Mouse (Mus musculus) myocyte (in vitro differentiated cells): ENCODE data around the gene Havcr1. TPM values are rescaled to one million over a fixed set of nuclear protein-coding genes. Genes with fewer than 3 reads are reported as not detected.

Experiments used
- H3K27me3 ChIP-seq: one replicate; pipeline ENCODE4 v1.6.1; 2011; ENCODE audit not compliant: control insufficient read depth, insufficient read depth, insufficient read length
- H3K36me3 ChIP-seq: one replicate; pipeline ENCODE4 v1.6.1; 2011; ENCODE audit not compliant: control insufficient read depth, insufficient read depth
- H3K4me2 ChIP-seq: one replicate; pipeline ENCODE4 v1.6.1; 2011; ENCODE audit warnings: low read depth, control low read depth
- H3K4me3 ChIP-seq: one replicate; pipeline ENCODE4 v1.5.1; 2011; ENCODE audit warnings: mild to moderate bottlenecking, control low read depth, moderate library complexity
- H3K79me2 ChIP-seq: one replicate; pipeline ENCODE4 v1.6.1; 2011; ENCODE audit not compliant: control insufficient read depth, insufficient read depth
- H3ac ChIP-seq: one replicate; pipeline ENCODE4 v1.6.1; 2011; ENCODE audit not compliant: control insufficient read depth, insufficient read length
- CEBPB ChIP-seq: IDR thresholded peaks from 2 replicates; pipeline ENCODE4 v1.6.1; 2011; ENCODE audit warnings: mild to moderate bottlenecking, moderate library complexity; ENCODE audit not compliant: poor library complexity, insufficient read depth, severe bottlenecking
- E2F4 ChIP-seq: IDR thresholded peaks from one replicate; pipeline ENCODE4 v1.6.1; 2011; ENCODE audit warnings: mild to moderate bottlenecking, control low read depth, moderate library complexity; ENCODE audit not compliant: insufficient read depth
- MAX ChIP-seq: IDR thresholded peaks from one replicate; pipeline ENCODE4 v1.6.1; 2011; ENCODE audit warnings: low read depth, mild to moderate bottlenecking, control low read depth
- MYOD1 ChIP-seq, 3 experiments: IDR thresholded peaks; one replicate each; pipeline ENCODE4 v1.6.1; 2011; ENCODE audit warnings: control low read depth in 2 of 3, low read depth in 2 of 3, mild to moderate bottlenecking in 2 of 3, moderate library complexity in 1 of 3; ENCODE audit not compliant: insufficient read length in 2 of 3, control insufficient read depth in 1 of 3
- MYOG ChIP-seq, 3 experiments: IDR thresholded peaks; one replicate each; pipeline ENCODE4 v1.6.1; 2011; ENCODE audit warnings: control low read depth in 2 of 3, low read depth in 2 of 3, mild to moderate bottlenecking in 2 of 3; ENCODE audit not compliant: insufficient read length in 2 of 3, control insufficient read depth in 1 of 3, insufficient read depth in 1 of 3
- POLR2A ChIP-seq: IDR thresholded peaks from one replicate; pipeline ENCODE4 v1.6.1; 2011; ENCODE audit warnings: low read depth, mild to moderate bottlenecking, control low read depth, moderate library complexity; ENCODE audit not compliant: insufficient read length
- POLR2AphosphoS2 ChIP-seq: IDR thresholded peaks from one replicate; pipeline ENCODE4 v1.6.1; 2011; ENCODE audit warnings: low read depth, control low read depth; ENCODE audit not compliant: insufficient read length
- REST ChIP-seq: IDR thresholded peaks from one replicate; pipeline ENCODE4 v1.6.1; 2011; ENCODE audit warnings: mild to moderate bottlenecking, control low read depth, moderate library complexity; ENCODE audit not compliant: insufficient read depth, insufficient read length
- SRF ChIP-seq: IDR thresholded peaks from one replicate; pipeline ENCODE4 v1.6.1; 2011; ENCODE audit warnings: low read depth; ENCODE audit not compliant: control insufficient read depth, insufficient read length
- TCF12 ChIP-seq: IDR thresholded peaks from one replicate; pipeline ENCODE4 v1.6.1; 2011; ENCODE audit warnings: mild to moderate bottlenecking, control low read depth; ENCODE audit not compliant: poor library complexity, insufficient read depth, severe bottlenecking
- TCF3 ChIP-seq: IDR thresholded peaks from one replicate; pipeline ENCODE4 v1.6.1; 2011; ENCODE audit warnings: low read depth, control low read depth; ENCODE audit not compliant: insufficient read length
- USF1 ChIP-seq: IDR thresholded peaks from one replicate; pipeline ENCODE4 v1.6.1; 2011; ENCODE audit warnings: low read depth, mild to moderate bottlenecking, control low read depth, moderate library complexity
- polyA plus RNA-seq: library from polyadenylated mRNA; unstranded; fragments of >200 nt; fragmentation: generic; extraction: Trizol; gene quantifications from one replicate; pipeline ENCODE4 v1.2.1, GENCODE M21; 2012; ENCODE audit warnings: missing spikeins

Havcr1 gene
- polyA plus RNA-seq, 1 experiment: not detected

DNA sequence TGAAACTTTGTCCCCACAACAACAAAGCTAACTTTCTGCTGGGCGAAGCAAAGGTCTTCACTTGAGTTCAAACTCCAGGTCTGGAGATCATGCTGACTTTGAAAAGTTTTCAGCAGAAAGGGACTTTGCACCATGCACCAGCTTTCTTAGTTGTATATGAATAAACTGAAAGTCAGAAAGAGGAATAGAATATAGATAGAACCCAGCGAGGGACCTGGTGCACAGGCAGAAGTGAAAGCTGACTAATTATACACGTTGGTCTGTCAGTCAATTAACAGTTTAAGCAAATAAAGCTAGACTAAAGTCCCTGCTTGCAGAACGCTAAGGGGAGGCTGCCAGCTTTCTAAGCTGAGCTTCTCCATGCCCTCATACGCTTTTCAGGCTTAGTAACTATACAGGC, 36.0 kb upstream of the Havcr1 start:
- H3ac ChIP-seq: no peak overlapping the region
- no peaks in the 10 kb centered on the region for H3K27me3 ChIP-seq
- H3K36me3 ChIP-seq: no peaks in the 10 kb centered on the region
- TF ChIP-seq POLR2AphosphoS2 (no peak), REST (no peak), TCF12 (no peak), MYOG (IDR thresholded peaks at IDR 0.05; ENCODE audit: control insufficient read depth in 1 of 3, insufficient read depth in 1 of 3, insufficient read length in 2 of 3, low read depth in 2 of 3) (no peak), SRF (no peak), USF1 (no peak), E2F4 (no peak), MAX (no peak), MYOD1 (IDR thresholded peaks at IDR 0.05; ENCODE audit: control insufficient read depth in 1 of 3, insufficient read length in 2 of 3, low read depth in 2 of 3) (no peak), POLR2A (no peak), TCF3 (no peak), CEBPB (no peak)
- H3K4me3 ChIP-seq: no peak overlapping the region
- H3K4me2 ChIP-seq: no peak overlapping the region
- no peaks in the 10 kb centered on the region for H3K79me2 ChIP-seq

DNA sequence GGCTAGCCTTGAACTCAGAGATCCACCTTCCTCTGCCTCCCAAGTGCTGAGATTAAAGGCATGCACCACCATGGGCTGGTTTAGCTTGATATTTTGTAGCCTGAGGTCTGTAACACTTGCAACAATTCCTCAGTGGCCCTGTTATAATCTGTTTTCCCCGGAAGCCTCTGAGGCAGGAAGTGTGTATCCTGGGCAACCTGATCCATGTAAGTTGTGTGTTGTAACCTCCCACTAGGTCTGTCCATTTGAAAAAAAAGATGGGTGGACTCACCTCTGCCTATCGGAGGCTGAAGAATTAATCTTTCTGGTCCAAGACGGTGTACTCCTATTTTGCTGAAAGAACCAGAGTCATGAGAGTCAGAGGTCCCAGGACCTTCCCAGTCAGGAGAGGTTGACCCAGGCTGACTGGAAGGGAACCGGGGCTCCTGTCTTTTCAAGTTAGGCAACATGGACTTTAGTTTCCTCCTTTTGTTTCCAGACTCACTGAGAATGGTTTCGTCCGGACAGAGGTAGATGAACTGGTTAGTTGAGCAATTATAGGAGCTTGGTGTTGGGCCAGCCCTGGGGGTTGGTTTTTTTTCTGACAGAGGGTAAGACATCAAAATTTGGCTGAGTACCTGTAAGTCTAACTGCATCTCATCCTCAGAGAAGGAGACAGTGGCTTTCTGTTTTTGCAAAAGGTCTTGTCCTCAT, 28.1 kb upstream of the Havcr1 start, which contains the start of gene Timd2:
TSS of gene Timd2 (minus strand) at position 398 of the 693 bp plus-strand sequence.
- TF ChIP-seq SRF (no peak), REST (no peak), TCF3 (no peak), CEBPB (no peak), MYOG (IDR thresholded peaks at IDR 0.05; ENCODE audit: control insufficient read depth in 1 of 3, insufficient read depth in 1 of 3, insufficient read length in 2 of 3, low read depth in 2 of 3) (no peak), TCF12 (no peak), E2F4 (no peak), MAX (no peak), USF1 (no peak)
- no peaks in the 10 kb centered on the region for H3K36me3 ChIP-seq
- H3K4me2 ChIP-seq: no peak within 1 kb of the TSS
- H3K4me3 ChIP-seq: no peak within 1 kb of the TSS
- H3K79me2 ChIP-seq: no peaks in the 10 kb centered on the region
- H3ac ChIP-seq: no peak within 1 kb of the TSS
- no peaks in the 10 kb centered on the region for H3K27me3 ChIP-seq

DNA sequence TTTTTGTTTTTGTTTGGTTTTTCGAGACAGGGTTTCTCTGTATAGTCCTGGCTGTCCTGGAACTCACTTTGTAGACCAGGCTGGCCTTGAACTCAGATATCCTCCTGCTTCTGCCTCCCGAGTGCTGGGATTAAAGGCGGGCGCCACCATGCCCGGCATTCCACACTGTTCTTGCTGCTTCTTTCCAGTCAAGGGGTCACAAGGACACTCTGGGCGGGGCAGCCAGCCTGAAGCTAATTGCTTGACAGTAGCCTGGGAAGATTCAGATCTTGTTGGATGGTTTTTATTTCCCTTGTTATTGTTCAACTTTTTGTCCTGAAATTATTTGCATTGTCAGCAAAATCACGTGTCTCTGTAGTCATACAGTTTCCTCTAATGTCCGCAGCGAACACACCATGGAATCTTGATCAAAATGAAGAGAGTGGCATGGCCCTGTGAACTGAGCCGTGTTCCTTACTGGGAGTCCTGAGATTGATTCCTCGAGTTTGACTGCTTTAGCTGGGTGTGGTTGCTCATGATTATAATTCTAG, 3.3 kb upstream of the Havcr1 start:
- Histone ChIP-seq H3K36me3 (no peaks in the 10 kb centered on the region), H3K27me3 (no peaks in the 10 kb centered on the region), H3ac (no peak overlapping the region), H3K79me2 (no peaks in the 10 kb centered on the region), H3K4me2 (no peak overlapping the region), H3K4me3 (no peak overlapping the region)
- TF ChIP-seq USF1 (no peak), MYOG (IDR thresholded peaks at IDR 0.05; ENCODE audit: control insufficient read depth in 1 of 3, insufficient read depth in 1 of 3, insufficient read length in 2 of 3, low read depth in 2 of 3) (no peak), TCF3 (no peak), CEBPB (no peak), POLR2AphosphoS2 (no peak), REST (no peak), POLR2A (no peak), SRF (no peak)

DNA sequence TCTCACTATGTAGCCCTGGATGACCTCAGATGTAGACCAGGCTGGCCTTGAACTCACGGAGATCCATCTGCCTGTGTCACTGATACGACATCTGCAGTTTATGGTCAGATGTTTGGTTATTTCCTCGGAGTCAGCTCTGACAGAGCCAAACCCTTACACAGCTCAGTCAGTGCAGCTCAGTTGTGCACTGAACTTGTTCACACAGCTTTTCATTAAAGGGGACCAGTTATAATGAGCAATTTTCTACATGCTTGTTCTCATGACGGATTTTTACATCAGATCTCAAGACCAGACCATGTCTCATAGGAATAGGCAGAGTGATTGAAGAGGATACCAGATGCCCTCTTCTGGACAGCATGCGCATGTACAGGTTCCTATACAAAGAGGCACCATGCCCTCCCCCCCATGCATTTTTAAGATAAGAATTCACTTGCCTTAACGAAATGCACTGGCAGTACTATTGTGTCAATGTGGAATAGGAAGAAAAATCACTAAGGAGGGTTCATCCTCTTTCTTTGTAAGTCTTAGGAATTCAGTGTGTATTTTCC, 1.6 kb upstream of the Havcr1 start:
- no peak overlapping the region for H3ac ChIP-seq
- H3K27me3 ChIP-seq: no peaks in the 10 kb centered on the region
- no peak for TF ChIP-seq TCF12
- TF ChIP-seq MYOG (IDR thresholded peaks at IDR 0.05; ENCODE audit: control insufficient read depth in 1 of 3, insufficient read depth in 1 of 3, insufficient read length in 2 of 3, low read depth in 2 of 3): no peak
- TF ChIP-seq SRF: no peak
- no peak for TF ChIP-seq E2F4
- TF ChIP-seq REST: no peak
- no peak for TF ChIP-seq CEBPB
- TF ChIP-seq MAX: no peak
- TF ChIP-seq POLR2AphosphoS2: no peak
- TF ChIP-seq POLR2A: no peak
- TF ChIP-seq TCF3: no peak
- TF ChIP-seq MYOD1 (IDR thresholded peaks at IDR 0.05; ENCODE audit: control insufficient read depth in 1 of 3, insufficient read length in 2 of 3, low read depth in 2 of 3): no peak
- no peak for TF ChIP-seq USF1
- no peaks in the 10 kb centered on the region for H3K79me2 ChIP-seq
- H3K4me2 ChIP-seq: no peak overlapping the region
- no peak overlapping the region for H3K4me3 ChIP-seq
- H3K36me3 ChIP-seq: no peaks in the 10 kb centered on the region

DNA sequence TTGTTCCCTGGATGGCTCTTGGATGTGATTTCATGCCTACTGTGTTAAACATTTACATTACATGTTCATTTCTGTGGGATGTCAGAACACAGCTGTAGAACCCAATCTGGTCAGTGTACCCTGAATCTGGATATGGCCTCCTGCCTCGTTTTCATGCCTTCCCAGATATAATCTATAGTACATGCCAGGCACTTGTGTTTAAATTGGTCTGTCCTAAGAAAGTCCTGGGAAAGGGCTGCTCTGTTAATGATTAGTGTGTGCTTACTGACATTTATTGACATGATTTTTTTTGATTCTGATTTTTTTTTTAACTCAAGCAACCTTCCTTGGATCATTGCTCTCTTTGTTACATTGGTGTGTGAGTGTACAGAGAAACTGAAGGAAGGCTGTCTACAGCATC, 263 bp upstream of the Havcr1 start:
- Histone ChIP-seq H3ac (no peak overlapping the region), H3K27me3 (no peaks in the 10 kb centered on the region), H3K36me3 (no peaks in the 10 kb centered on the region), H3K4me3 (no peak overlapping the region), H3K4me2 (no peak overlapping the region), H3K79me2 (no peaks in the 10 kb centered on the region)
- no peak for TF ChIP-seq USF1
- no peak for TF ChIP-seq MYOG (IDR thresholded peaks at IDR 0.05; ENCODE audit: control insufficient read depth in 1 of 3, insufficient read depth in 1 of 3, insufficient read length in 2 of 3, low read depth in 2 of 3)
